Mouse (Mus musculus) lung, embryonic 14.5 days (tissue): ENCODE measurements around the gene Plagl2. TPM values are rescaled to one million over a fixed set of nuclear protein-coding genes. Genes with fewer than 3 reads are reported as not detected.

Experiments
- ATAC-seq: fragments of 200-750 bp; cut with Nextera tagmentation; 2 replicates; pipeline ENCODE4 v1.8.0; 2017; ENCODE audit warnings: mild to moderate bottlenecking, moderate TSS enrichment, moderate library complexity; ENCODE audit not compliant: insufficient read depth
- DNase-seq: peaks from one replicate; pipeline ENCODE4 v3.0.0-alpha.2; 2015
- H3K27ac ChIP-seq: fragments of 300-500 bp; sonication (generic); 2 replicates; pipeline ENCODE4 v1.5.1; 2014; ENCODE audit warnings: low read depth, mild to moderate bottlenecking, moderate library complexity
- H3K27me3 ChIP-seq: fragments of 300-500 bp; sonication (generic); 2 replicates; pipeline ENCODE4 v1.6.1; 2014; ENCODE audit warnings: low read length, control low read depth; ENCODE audit not compliant: insufficient read depth
- H3K36me3 ChIP-seq: fragments of 300-500 bp; sonication (generic); 2 replicates; pipeline ENCODE4 v1.6.1; 2014; ENCODE audit warnings: control low read depth; ENCODE audit not compliant: insufficient read depth
- H3K4me1 ChIP-seq: fragments of 300-500 bp; sonication (generic); 2 replicates; pipeline ENCODE4 v1.6.1; 2014; ENCODE audit warnings: antibody characterized with exemption, control low read depth; ENCODE audit not compliant: insufficient read depth
- H3K4me2 ChIP-seq: fragments of 300-500 bp; sonication (generic); 2 replicates; pipeline ENCODE4 v1.6.1; 2014; ENCODE audit warnings: mild to moderate bottlenecking
- H3K4me3 ChIP-seq: fragments of 300-500 bp; sonication (generic); 2 replicates; pipeline ENCODE4 v1.5.1; 2014; ENCODE audit warnings: low read depth, low read length
- H3K9ac ChIP-seq: fragments of 300-500 bp; sonication (generic); 2 replicates; pipeline ENCODE4 v1.6.1; 2014
- H3K9me3 ChIP-seq: fragments of 300-500 bp; sonication (generic); 2 replicates; pipeline ENCODE4 v1.6.1; 2016; ENCODE audit warnings: low read depth, low read length, control low read depth
- CTCF ChIP-seq: IDR thresholded peaks from 2 replicates; pipeline ENCODE4 v1.5.1; 2016; ENCODE audit warnings: antibody characterized with exemption, low read depth
- WGBS: fragments of 180-500 bp; shearing (Covaris S2); extraction: QIAGEN DNeasy Blood & Tissue Kit; methylation state at CpG from one replicate; pipeline ENCODE4 v1.1.7; 2014; 5-methylcytosine and 5-hydroxymethylcytosine counted together
- polyA plus RNA-seq: library from polyadenylated mRNA; unstranded; fragments of >200 nt; fragmentation: Nextera tagmentation; extraction: Ambion mirVana; gene quantifications from 2 replicates; pipeline ENCODE4 v1.2.1, GENCODE M21; 2014

The Plagl2 gene
- polyA plus RNA-seq, 1 experiment from 2014 or later: 23.3 TPM

GRCm38 (mm10) chr2:153194255-153194654, 47.0 kb downstream of the Plagl2 start:
- no peak overlapping the region for H3K27ac ChIP-seq
- ATAC-seq: no peak
- no peaks in the 10 kb centered on the region for H3K27me3 ChIP-seq
- H3K9ac ChIP-seq: no peak overlapping the region
- no peak overlapping the region for H3K4me2 ChIP-seq
- DNase-seq: no peak
- WGBS: 94% methylated on average over 3 of the region's 3 CpGs
- H3K4me3 ChIP-seq: no peak overlapping the region
- H3K9me3 ChIP-seq: no peaks in the 10 kb centered on the region
- peaks cover 90% of the 10 kb centered on the region for H3K36me3 ChIP-seq
- no peaks in the 10 kb centered on the region for H3K4me1 ChIP-seq
- TF ChIP-seq CTCF: no peak

- no peak for ATAC-seq
- Histone ChIP-seq H3K9ac (no peak overlapping the region), H3K9me3 (no peaks in the 10 kb centered on the region), H3K4me1 (no peaks in the 10 kb centered on the region), H3K4me3 (no peak overlapping the region), H3K27me3 (no peaks in the 10 kb centered on the region), H3K36me3 (peaks cover 94% of the 10 kb centered on the region), H3K4me2 (no peak overlapping the region), H3K27ac (no peak overlapping the region)
- WGBS: 87% methylated on average over 2 of the region's 2 CpGs
- no peak for DNase-seq
- TF ChIP-seq CTCF: no peak
Observed at GRCm38 (mm10) chr2:153191242-153191641, 50.0 kb downstream of the Plagl2 start.

- DNase-seq (no peak), ATAC-seq (no peak)
- TF ChIP-seq CTCF: no peak
- peaks cover 98% of the 10 kb centered on the region for H3K36me3 ChIP-seq
- H3K9ac ChIP-seq: no peak overlapping the region
- H3K4me3 ChIP-seq: no peak overlapping the region
- H3K27ac ChIP-seq: no peak overlapping the region
- H3K4me1 ChIP-seq: no peaks in the 10 kb centered on the region
- no peaks in the 10 kb centered on the region for H3K27me3 ChIP-seq
- WGBS: 79% methylated on average over 2 of the region's 2 CpGs
- H3K9me3 ChIP-seq: no peaks in the 10 kb centered on the region
- no peak overlapping the region for H3K4me2 ChIP-seq
Observed at GRCm38 (mm10) chr2:153187848-153188247, 53.4 kb downstream of the Plagl2 start.

GRCm38 (mm10) chr2:153186176-153186591, 55.0 kb downstream of the Plagl2 start:
- no peak for TF ChIP-seq CTCF
- Histone ChIP-seq H3K4me2 (no peak overlapping the region), H3K27me3 (no peaks in the 10 kb centered on the region), H3K27ac (no peak overlapping the region), H3K9me3 (no peaks in the 10 kb centered on the region), H3K4me1 (no peaks in the 10 kb centered on the region), H3K9ac (no peak overlapping the region), H3K36me3 (peaks cover 94% of the 10 kb centered on the region), H3K4me3 (no peak overlapping the region)
- 48% methylated on average over 2 of the region's 2 CpGs for WGBS
- ATAC-seq (no peak; the same call in 1 of the 2 replicates), DNase-seq (peak; percentile 43)

GRCm38 (mm10) chr2:153179961-153180360, 61.3 kb downstream of the Plagl2 start:
- H3K4me3 ChIP-seq: no peak overlapping the region
- ATAC-seq (no peak), DNase-seq (no peak)
- H3K4me1 ChIP-seq: no peaks in the 10 kb centered on the region
- WGBS: 85% methylated on average over 3 of the region's 3 CpGs
- peaks cover 63% of the 10 kb centered on the region for H3K36me3 ChIP-seq
- H3K27ac ChIP-seq: no peak overlapping the region
- H3K27me3 ChIP-seq: no peaks in the 10 kb centered on the region
- H3K9ac ChIP-seq: no peak overlapping the region
- no peak for TF ChIP-seq CTCF
- H3K4me2 ChIP-seq: no peak overlapping the region
- no peaks in the 10 kb centered on the region for H3K9me3 ChIP-seq

GRCm38 (mm10) chr2:153179126-153179860, 61.9 kb downstream of the Plagl2 start:
- ATAC-seq (no peak), DNase-seq (no peak)
- H3K4me1 ChIP-seq: no peaks in the 10 kb centered on the region
- 75% methylated on average over 10 of the region's 10 CpGs for WGBS
- no peak for TF ChIP-seq CTCF
- peaks cover 57% of the 10 kb centered on the region for H3K36me3 ChIP-seq
- H3K9me3 ChIP-seq: no peaks in the 10 kb centered on the region
- H3K9ac ChIP-seq: no peak overlapping the region
- no peak overlapping the region for H3K4me2 ChIP-seq
- H3K27ac ChIP-seq: no peak overlapping the region
- no peaks in the 10 kb centered on the region for H3K27me3 ChIP-seq
- no peak overlapping the region for H3K4me3 ChIP-seq

Other genes with a start within 250 kb of the Plagl2 start
- 54.5 and 56.8 TPM in 2 replicates for gene Pdrg1, start 226.0 kb downstream of the Plagl2 start, polyA plus RNA-seq
- not detected in 2 replicates for gene Xkr7, start 209.6 kb downstream of the Plagl2 start, polyA plus RNA-seq
- 5.7 and 6.0 TPM in 2 replicates for gene Ccm2l, start 175.5 kb downstream of the Plagl2 start, polyA plus RNA-seq
- 2.6 and 3.7 TPM in 2 replicates for gene Hck, start 133.0 kb downstream of the Plagl2 start, polyA plus RNA-seq
- gene Tm9sf4, start 80.1 kb downstream of the Plagl2 start, polyA plus RNA-seq: 90.2 and 90.9 TPM in 2 replicates
- 6.6 and 7.5 TPM in 2 replicates for gene Tspyl3, start 16.0 kb downstream of the Plagl2 start, polyA plus RNA-seq
- 8.5 and 8.7 TPM in 2 replicates for gene Pofut1, start 107 bp upstream of the Plagl2 start, polyA plus RNA-seq
- 4.8 TPM in 2 replicates for gene Kif3b, start 50.0 kb upstream of the Plagl2 start, polyA plus RNA-seq
- gene Asxl1, start 104.4 kb upstream of the Plagl2 start, polyA plus RNA-seq: 23.7 and 26.0 TPM in 2 replicates